Mouse (Mus musculus) lung, postnatal 0 days (tissue): ENCODE data around the gene Actr1a. TPM values are rescaled to one million over a fixed set of nuclear protein-coding genes. Genes with fewer than 3 reads are reported as not detected.
A peak's percentile ranks its signal among the peaks of the same experiment; 100 is the strongest.

ENCODE experiments used
- ATAC-seq: fragments of 200-750 bp; cut with Nextera tagmentation; 2 replicates; pipeline ENCODE4 v1.8.0; 2017; ENCODE audit warnings: moderate library complexity
- DNase-seq: peaks from one replicate; pipeline ENCODE4 v3.0.0-alpha.2; 2016; ENCODE audit warnings: low spot score
- H3K27ac ChIP-seq: fragments of 300-500 bp; sonication (generic); 2 replicates; pipeline ENCODE4 v1.5.1; 2014; ENCODE audit warnings: antibody characterized with exemption, mild to moderate bottlenecking, low read length, mixed read lengths
- H3K27me3 ChIP-seq: fragments of 300-500 bp; sonication (generic); replicated peaks from 2 replicates; pipeline ENCODE4 v1.6.1; 2014; ENCODE audit warnings: low read length, mixed read lengths; ENCODE audit not compliant: insufficient read depth
- H3K36me3 ChIP-seq: fragments of 300-500 bp; sonication (generic); 2 replicates; pipeline ENCODE4 v1.6.1; 2014; ENCODE audit warnings: low read length, mixed read lengths; ENCODE audit not compliant: insufficient read depth
- H3K4me1 ChIP-seq: fragments of 300-500 bp; sonication (generic); 2 replicates; pipeline ENCODE4 v1.6.1; 2014; ENCODE audit warnings: antibody characterized with exemption, low read depth, low read length, mixed read lengths; ENCODE audit not compliant: insufficient read depth
- H3K4me2 ChIP-seq: fragments of 300-500 bp; sonication (generic); replicated peaks from 2 replicates; pipeline ENCODE4 v1.6.1; 2014; ENCODE audit warnings: low read depth, mild to moderate bottlenecking, low read length, moderate library complexity, mixed read lengths
- H3K4me3 ChIP-seq: fragments of 300-500 bp; sonication (generic); 2 replicates; pipeline ENCODE4 v1.5.1; 2014; ENCODE audit warnings: low read depth, low read length
- H3K9ac ChIP-seq: fragments of 300-500 bp; sonication (generic); replicated peaks from 2 replicates; pipeline ENCODE4 v1.6.1; 2014; ENCODE audit warnings: low read depth, mild to moderate bottlenecking
- H3K9me3 ChIP-seq: fragments of 300-500 bp; sonication (generic); 2 replicates; pipeline ENCODE4 v1.6.1; 2016; ENCODE audit warnings: low read length, mixed read lengths
- CTCF ChIP-seq: IDR thresholded peaks from 2 replicates; pipeline ENCODE4 v1.5.1; 2016; ENCODE audit warnings: antibody characterized with exemption, mild to moderate bottlenecking
- EP300 ChIP-seq: IDR thresholded peaks from 2 replicates; pipeline ENCODE4 v1.6.1; 2016; ENCODE audit warnings: antibody characterized with exemption, mild to moderate bottlenecking, control low read depth
- WGBS: fragments of 180-500 bp; shearing (Covaris S2); extraction: QIAGEN DNeasy Blood & Tissue Kit; methylation state at CpG from one replicate; pipeline ENCODE4 v1.1.7; 2014; 5-methylcytosine and 5-hydroxymethylcytosine counted together
- polyA plus RNA-seq: library from polyadenylated mRNA; unstranded; fragments of >200 nt; fragmentation: Nextera tagmentation; extraction: Ambion mirVana; gene quantifications from 2 replicates; pipeline ENCODE4 v1.2.1, GENCODE M21; 2015

Gene Actr1a
- polyA plus RNA-seq, 1 experiment from 2014 or later, result 104 TPM

DNA sequence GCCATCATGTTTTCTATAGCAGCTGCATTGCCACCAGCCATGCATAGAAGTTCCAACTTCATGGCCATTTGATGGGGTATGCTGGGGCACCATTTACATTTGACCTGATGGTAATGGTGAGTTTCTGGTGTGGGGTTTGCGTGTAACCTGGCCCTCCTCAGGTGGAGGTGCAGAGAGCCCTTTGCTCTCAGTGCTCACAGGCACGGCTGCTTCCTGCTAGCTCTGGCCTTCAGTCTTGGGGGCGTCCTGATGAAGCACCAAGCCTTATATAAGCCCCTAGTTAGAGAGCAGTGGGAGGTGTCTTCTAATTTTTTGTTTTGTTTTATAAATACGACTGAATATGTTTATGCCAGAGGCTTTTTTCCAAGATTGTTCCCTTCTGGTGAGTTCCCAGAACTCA, 22.5 kb upstream of the Actr1a start:
- no peaks in the 10 kb centered on the region for H3K27me3 ChIP-seq
- H3K36me3 ChIP-seq, result no peaks in the 10 kb centered on the region
- no peaks in the 10 kb centered on the region for H3K9me3 ChIP-seq
- 67% methylated on average over 4 of the region's 4 CpGs for WGBS
- DNase-seq, result no peak
- no peak for ATAC-seq
- H3K4me1 ChIP-seq, result no peaks in the 10 kb centered on the region; the same call in 1 of the 2 replicates
- no peak overlapping the region for H3K4me3 ChIP-seq
- no peak for TF ChIP-seq CTCF
- no peak for TF ChIP-seq EP300
- H3K27ac ChIP-seq, result no peak overlapping the region
- no peak overlapping the region for H3K4me2 ChIP-seq
- H3K9ac ChIP-seq, result no peak overlapping the region

DNA sequence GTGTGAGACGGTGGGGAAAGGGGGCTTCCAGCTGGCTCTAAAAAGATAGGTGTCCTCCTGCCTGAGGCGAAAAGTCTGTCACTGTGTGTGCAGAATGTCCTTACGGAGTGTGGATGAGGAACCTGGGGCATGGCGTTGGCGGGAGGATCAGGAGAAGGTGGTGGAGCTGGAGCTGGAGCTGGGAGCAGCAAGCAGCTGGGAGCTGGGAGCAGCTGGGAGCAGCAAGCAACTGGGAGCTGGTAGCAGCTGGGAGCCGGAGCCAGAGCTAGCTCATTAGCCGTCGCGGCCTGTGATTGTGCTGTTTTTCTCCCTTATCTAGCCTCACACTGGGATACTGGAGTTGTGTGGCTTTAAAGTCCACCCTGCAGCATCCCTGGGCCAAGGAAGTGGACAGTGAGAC, 20.7 kb upstream of the Actr1a start:
- DNase-seq (no peak), ATAC-seq (no peak)
- Histone ChIP-seq H3K4me1 (no peaks in the 10 kb centered on the region), H3K4me3 (no peak overlapping the region), H3K27me3 (no peaks in the 10 kb centered on the region), H3K9me3 (no peaks in the 10 kb centered on the region), H3K27ac (no peak overlapping the region), H3K4me2 (no peak overlapping the region), H3K36me3 (no peaks in the 10 kb centered on the region), H3K9ac (no peak overlapping the region)
- TF ChIP-seq EP300 (no peak), CTCF (no peak)
- WGBS, result 70% methylated on average over 9 of the region's 9 CpGs

DNA sequence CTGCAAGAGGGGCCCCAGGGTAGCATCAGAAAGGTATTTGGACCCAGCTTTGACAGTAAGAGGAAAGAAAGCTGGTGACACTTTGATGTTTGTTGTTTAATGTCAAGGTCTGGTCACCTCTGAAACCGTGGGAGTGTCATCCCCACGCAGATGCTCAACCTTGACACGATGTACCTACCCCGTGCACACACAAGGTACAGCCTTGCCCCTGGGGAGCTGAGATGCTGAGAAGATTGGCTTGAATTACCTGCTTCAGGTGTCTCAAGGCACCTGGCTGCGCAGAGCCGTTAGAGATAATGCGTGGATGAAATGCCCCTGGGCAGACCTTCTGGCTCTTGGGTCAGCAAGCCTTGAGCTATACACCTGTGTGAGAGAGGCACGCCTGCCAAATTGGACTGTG, 18.9 kb upstream of the Actr1a start:
- Histone ChIP-seq H3K9ac (no peak overlapping the region), H3K27me3 (no peaks in the 10 kb centered on the region), H3K4me3 (no peak overlapping the region), H3K4me2 (no peak overlapping the region), H3K9me3 (no peaks in the 10 kb centered on the region), H3K4me1 (no peaks in the 10 kb centered on the region), H3K27ac (no peak overlapping the region), H3K36me3 (no peaks in the 10 kb centered on the region)
- no peak for TF ChIP-seq CTCF
- no peak for DNase-seq
- WGBS, result 85% methylated on average over 8 of the region's 8 CpGs
- ATAC-seq, result no peak

DNA sequence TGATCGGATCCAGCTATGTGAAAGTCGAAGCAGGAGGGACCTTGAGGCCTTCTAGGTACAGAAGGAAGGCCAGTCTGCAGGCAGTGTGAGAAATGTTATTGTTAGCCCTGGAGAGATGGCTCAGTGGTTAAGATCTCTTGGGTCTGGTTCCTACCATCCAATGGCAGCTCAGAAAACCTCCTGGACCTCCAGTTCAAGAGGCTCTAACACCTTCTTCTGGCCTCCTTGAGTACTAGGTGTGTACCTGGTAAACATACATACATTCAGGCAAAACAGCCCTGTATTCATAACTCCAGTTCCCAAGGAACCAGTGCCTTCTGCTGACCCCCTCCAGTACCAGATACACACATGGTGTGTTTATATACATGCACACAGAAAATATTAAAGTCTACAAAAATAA, 18.4 kb upstream of the Actr1a start:
- peak; percentile 53 for ATAC-seq
- Histone ChIP-seq H3K27ac (no peak overlapping the region), H3K4me1 (no peaks in the 10 kb centered on the region), H3K9me3 (no peaks in the 10 kb centered on the region), H3K9ac (no peak overlapping the region), H3K4me3 (no peak overlapping the region), H3K36me3 (no peaks in the 10 kb centered on the region), H3K4me2 (no peak overlapping the region), H3K27me3 (no peaks in the 10 kb centered on the region)
- 69% methylated on average over 2 of the region's 2 CpGs for WGBS
- TF ChIP-seq CTCF, result no peak
- TF ChIP-seq EP300, result no peak
- DNase-seq, result no peak

DNA sequence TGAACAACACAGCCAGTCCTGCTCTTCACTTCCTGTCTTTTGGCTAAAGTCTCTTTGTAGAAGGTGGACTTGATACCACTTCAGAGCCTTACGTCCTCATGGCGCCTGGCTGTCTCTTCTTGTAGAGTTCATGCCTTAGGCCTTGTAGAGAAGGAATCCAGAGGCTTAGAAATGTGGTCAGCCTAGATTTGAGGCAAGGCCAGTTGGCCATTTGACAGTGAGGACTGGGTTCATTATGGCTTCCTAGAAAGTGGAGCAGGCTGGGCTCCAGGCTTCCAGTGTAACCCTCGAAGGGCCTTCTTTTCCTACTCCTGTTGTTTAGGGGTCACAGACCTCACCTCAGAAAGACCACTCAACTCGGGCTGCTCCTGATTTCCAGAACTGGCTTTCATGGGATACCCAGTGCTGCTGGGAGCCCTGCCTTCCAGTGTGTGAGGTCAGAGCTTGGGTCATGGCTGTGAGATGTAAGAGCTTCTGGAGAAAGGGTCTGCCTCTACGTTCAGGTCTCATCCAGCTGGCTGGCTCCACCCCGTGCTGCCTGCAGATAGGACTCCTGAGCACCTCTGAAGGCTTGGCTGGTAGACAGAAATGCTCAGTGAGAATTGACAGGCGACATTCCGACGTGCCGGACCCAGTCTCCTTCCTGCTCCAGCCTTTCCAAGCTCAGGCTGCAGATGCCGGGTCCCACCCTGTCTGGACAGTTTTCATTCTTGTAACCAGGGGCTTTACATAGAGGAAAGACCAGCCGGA, 16.7 kb upstream of the Actr1a start:
- Histone ChIP-seq H3K4me1 (no peaks in the 10 kb centered on the region), H3K27ac (no peak overlapping the region), H3K9me3 (no peaks in the 10 kb centered on the region), H3K27me3 (no peaks in the 10 kb centered on the region), H3K4me3 (no peak overlapping the region), H3K4me2 (no peak overlapping the region), H3K9ac (no peak overlapping the region), H3K36me3 (no peaks in the 10 kb centered on the region)
- TF ChIP-seq EP300 (no peak), CTCF (no peak)
- DNase-seq (no peak), ATAC-seq (peak; percentile 5; the same call in 1 of the 2 replicates)
- WGBS, result 67% methylated on average over 12 of the region's 12 CpGs

DNA sequence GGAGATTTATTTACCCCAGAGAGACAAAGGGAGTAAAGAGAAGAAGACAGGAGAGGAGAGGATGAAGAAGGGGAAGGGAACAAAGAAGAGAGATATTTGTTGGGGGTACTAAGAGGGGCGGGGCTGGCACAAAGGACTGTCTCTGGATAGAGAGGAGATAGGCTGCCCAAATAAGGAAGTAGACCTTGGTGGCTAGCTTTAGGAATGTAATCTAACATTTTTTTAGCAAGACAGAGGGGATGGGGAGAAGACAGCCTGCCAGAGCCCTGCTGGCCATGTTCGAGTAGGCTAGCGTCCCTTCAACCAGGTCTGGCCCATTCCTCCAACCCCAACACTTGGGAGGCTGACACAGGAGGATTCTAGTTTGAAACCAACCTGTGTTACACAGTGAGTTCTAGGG, 14.0 kb upstream of the Actr1a start:
- Histone ChIP-seq H3K36me3 (no peaks in the 10 kb centered on the region), H3K27ac (no peak overlapping the region), H3K4me1 (no peaks in the 10 kb centered on the region), H3K9ac (no peak overlapping the region), H3K9me3 (no peaks in the 10 kb centered on the region), H3K4me3 (no peak overlapping the region), H3K4me2 (no peak overlapping the region), H3K27me3 (no peaks in the 10 kb centered on the region)
- 60% methylated on average over 3 of the region's 3 CpGs for WGBS
- TF ChIP-seq CTCF (no peak), EP300 (no peak)
- DNase-seq, result no peak
- no peak for ATAC-seq
